Mouse (Mus musculus) heart, postnatal 25 days (tissue): ENCODE data around the gene Stk35. TPM values are rescaled to one million over a fixed set of nuclear protein-coding genes. Genes with fewer than 3 reads are reported as not detected.
"Not testable (repeated sequence)": the region's sequence is repeated elsewhere in the genome, so short reads cannot be mapped to it uniquely, and the experiment has no call there.

ENCODE experiments used
- DNase-seq: peaks from one replicate; pipeline ENCODE4 v3.0.0; 2022; ENCODE audit warnings: low spot score
- intact Hi-C: fragments of 180-260 bp; cut with DNase I; formaldehyde crosslinking; loops from one replicate; pipeline ENCODE4 v1.15.1; 2025
- total RNA-seq, 2 experiments: library from RNA; stranded (reverse); gene quantifications; 2 replicates each; pipeline ENCODE4 v1.2.3; 2021

The Stk35 gene
- total RNA-seq, 2 experiments from 2014 or later: 11.9 to 19.5 TPM

DNA sequence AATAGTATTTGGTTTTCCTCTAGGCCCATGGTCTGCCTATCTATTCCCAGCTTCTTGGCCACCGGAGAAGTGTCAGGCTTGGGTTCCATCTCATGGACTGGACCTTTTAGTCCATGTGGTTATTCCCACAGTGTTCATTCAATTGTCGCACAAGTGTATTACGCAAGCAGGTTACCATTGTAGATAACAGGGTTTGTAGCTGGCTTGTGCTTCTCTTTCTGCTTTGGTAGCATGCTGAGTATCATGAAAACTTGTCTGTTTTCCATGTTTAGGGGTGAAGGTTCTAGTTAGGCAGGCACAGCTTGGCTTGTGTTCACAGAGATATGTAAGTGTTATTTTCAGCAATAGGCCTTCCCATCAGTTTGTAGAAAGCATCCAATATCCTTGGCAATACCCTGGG lies 25.8 kb downstream of the Stk35 start:
- no peak for DNase-seq
- intact Hi-C loops: no loop called here

- DNase-seq: no peak
- intact Hi-C loops: no loop called here
Measured at GRCm38 (mm10) chr2:129832993-129833392, 32.7 kb downstream of the Stk35 start.

DNA sequence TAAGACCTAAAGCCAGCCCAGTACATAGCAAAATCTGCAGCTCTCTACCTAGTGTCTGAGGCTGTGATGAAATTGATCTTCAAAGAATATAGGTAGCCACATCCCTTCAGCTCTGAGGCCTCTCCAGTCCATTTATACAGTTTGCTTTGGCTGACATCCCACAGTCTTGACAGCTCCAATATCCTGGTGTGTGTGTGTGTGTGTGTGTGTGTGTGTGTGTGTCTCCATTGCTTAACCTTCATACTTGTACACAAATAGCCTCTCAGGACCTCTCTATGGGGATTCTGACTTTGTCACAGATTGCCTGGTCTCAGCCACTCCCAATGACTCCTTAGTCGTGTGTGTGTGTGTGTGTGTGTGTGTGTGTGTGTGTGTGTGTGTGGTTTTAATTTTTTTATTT lies 33.9 kb downstream of the Stk35 start:
- intact Hi-C loops: no loop called here
- DNase-seq: no peak

DNA sequence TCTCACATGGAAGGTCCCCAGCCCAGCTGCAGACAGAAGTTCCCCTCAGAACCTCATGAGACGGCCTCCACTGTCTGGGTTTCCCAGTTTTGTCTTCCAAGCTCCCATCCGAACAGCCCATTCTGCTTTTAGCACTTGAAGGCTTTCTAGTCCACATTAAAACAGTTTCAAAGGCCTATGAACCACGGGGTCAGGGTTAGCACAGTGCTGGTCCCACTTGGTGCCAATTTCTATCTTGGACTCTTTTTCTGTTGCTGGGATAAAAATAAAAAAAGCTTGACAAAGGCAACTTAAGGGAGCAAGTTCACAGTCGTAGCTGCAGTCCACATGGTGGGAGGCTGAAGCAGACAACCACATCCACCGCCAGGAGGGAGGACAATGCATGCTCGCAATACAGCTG lies 34.6 kb downstream of the Stk35 start:
- DNase-seq: no peak
- intact Hi-C loops: no loop called here

- intact Hi-C loops: no loop called here
Measured at GRCm38 (mm10) chr2:129836921-129837320, 36.6 kb downstream of the Stk35 start.

GRCm38 (mm10) chr2:129838321-129838720 lies 38.0 kb downstream of the Stk35 start:
- intact Hi-C loops: no loop called here
- no peak for DNase-seq

More at GRCm38 (mm10) chr2:129836921-129837320, 36.6 kb downstream of the Stk35 start:
- no peak for DNase-seq

- intact Hi-C loops: no loop called here
Measured at GRCm38 (mm10) chr2:129845826-129846225, 45.5 kb downstream of the Stk35 start.

DNA sequence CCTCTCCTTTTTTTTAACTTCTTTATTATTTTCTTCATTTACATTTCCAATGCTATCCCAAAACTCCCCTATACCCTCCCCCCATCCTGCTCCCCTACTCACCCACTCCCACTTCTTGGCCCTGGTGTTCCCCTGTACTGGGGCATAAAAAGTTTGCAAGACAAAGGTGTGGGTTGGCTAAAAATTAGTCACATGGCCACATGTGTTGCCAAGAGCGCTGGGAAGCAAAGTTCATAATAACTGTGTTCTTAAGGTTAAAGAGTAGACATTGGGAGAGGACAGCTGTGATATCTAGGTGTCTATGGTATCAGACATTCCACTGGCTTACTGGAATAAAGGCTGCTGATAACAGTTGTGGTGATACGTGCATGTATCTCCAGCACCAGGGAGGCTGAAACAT lies 46.2 kb downstream of the Stk35 start:
- DNase-seq: no peak
- intact Hi-C loops: no loop called here

More at GRCm38 (mm10) chr2:129845826-129846225, 45.5 kb downstream of the Stk35 start:
- no peak for DNase-seq

DNA sequence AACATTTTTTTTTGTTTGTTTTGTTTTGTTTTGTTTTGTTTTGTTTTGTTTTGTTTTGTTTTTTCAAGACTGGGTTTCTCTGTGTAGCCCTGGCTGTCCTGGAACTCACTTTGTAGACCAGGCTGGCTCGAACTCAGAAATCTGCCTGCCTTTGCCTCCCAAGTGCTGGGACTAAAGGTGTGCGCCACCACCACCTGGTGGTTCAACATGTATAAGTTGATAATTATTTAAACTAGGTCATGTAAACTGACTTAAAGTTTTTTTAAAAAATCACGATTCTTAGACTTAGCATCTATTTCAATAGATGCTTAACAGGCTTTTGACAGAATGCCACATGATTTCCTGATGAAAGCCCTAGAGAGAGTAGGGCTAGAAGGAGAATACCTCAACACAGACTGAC lies 48.8 kb downstream of the Stk35 start:
- intact Hi-C loops: not testable (repeated sequence)

DNA sequence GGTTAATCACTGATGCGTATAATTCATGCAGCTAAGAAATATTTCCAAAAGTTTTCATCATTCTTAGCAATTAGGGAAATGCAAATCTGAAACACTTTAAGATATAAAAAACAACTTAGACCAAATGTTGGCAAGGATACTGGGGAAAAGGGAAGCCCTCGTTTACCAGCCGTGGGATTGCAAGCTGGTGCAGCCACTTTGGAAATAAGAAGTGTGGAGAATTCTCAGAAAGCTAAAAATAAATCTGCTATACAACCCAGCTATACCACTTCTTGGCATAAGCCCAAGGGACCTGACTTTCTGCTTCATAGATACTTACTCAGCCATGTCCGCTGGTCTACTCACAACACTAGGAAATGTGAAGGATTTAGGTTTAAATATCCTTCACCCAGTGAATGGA lies 51.2 kb downstream of the Stk35 start:
- intact Hi-C loops: no loop called here
- no peak for DNase-seq

More for the DNA sequence above, 48.8 kb downstream of the Stk35 start:
- DNase-seq: not testable (repeated sequence)

DNA sequence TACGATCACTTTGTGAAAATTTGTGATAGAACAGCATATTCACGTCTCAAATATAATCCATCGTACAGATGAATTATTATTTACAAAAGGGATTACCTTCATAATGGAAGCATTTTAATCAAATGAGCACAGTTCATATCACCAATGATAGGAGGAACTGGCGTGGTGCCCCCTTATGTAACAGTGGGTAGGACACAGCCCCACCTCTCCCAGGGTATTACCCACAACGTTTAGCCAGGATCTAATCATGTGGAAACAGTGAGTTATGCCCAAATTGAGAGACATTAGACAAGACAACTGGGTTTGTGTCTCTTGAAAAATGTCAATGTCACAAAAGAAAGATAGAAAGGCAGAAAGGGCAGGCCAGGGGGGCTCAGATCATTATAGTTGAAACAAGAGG lies 62.9 kb downstream of the Stk35 start:
- intact Hi-C loops: no loop called here

GRCm38 (mm10) chr2:129864958-129865357 lies 64.6 kb downstream of the Stk35 start:
- intact Hi-C loops: no loop called here
- DNase-seq: no peak

More for the DNA sequence above, 62.9 kb downstream of the Stk35 start:
- no peak for DNase-seq

GRCm38 (mm10) chr2:129869151-129869550 lies 68.8 kb downstream of the Stk35 start:
- intact Hi-C loops: no loop called here
- DNase-seq: no peak

- DNase-seq: no peak
- intact Hi-C loops: loop anchor here (5.0 kb wide), 2 partner anchors 69 to 139 kb away; partner anchors contain the start of gene Stk35
Measured at GRCm38 (mm10) chr2:129871246-129871645, 70.9 kb downstream of the Stk35 start.

DNA sequence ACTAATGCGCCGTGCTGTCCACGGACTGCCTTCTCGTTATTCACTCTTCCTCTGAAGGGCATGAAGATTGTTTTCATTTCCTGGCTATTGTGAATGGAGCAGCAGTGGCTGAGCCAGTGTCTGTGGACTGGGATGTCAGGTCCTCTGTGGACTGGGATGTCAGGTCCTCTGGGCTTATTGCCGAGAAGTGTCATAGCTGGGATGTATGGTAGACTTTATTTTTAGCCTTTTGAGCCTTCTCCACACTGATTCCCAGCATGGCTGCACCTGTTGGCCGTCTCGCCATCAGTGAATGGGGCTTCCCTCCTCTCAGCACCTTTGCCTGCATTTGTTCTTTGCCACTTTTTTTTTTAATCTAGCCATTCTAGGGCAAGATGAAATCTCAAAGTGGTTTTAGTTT lies 71.8 kb downstream of the Stk35 start:
- DNase-seq: no peak

GRCm38 (mm10) chr2:129873489-129873888 lies 73.2 kb downstream of the Stk35 start:
- peak; percentile 39 for DNase-seq
- intact Hi-C loops: loop anchor here (1.0 to 5.0 kb wide), 4 partner anchors 71 to 371 kb away; partner anchors contain the start of gene Stk35

More for the DNA sequence above, 71.8 kb downstream of the Stk35 start:
- intact Hi-C loops: loop anchor here (2.0 to 5.0 kb wide), 3 partner anchors 70 to 369 kb away; partner anchors contain the start of gene Stk35

- no peak for DNase-seq
- intact Hi-C loops: loop anchor here (5.0 kb wide), 2 partner anchors 72 to 142 kb away; partner anchors contain the start of gene Stk35
Measured at GRCm38 (mm10) chr2:129874084-129874483, 73.8 kb downstream of the Stk35 start.

DNA sequence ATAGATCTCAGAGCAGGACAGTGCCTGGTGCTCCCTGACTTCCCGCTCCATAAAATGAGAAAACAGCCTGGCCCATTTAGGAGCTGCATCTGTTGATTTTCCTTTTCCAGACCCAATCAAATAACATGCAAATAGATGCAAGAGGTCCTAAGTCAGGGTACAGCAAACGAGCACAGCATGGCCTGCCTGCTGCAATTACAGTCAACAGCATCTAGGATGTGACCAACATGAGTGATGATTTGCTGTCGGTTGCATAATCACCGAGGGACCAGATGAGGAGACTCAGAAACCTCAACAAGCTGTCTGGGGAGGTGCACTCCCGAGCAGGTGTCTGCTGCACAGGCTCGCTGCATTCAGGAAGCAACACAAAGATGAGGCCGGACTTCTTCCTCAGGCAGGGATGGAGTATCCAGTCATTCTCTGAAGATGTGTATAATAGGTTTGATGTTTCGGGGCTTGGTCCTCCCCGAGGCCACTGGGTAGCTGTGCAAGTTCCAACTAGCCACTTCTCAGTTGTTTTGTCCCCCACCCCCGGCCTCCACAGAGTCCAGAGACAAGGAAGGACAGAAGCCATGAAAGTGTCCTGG lies 74.3 kb downstream of the Stk35 start:
- intact Hi-C loops: loop anchor here (5.0 kb wide), 2 partner anchors 72 to 142 kb away; partner anchors contain the start of gene Stk35
- DNase-seq: no peak

DNA sequence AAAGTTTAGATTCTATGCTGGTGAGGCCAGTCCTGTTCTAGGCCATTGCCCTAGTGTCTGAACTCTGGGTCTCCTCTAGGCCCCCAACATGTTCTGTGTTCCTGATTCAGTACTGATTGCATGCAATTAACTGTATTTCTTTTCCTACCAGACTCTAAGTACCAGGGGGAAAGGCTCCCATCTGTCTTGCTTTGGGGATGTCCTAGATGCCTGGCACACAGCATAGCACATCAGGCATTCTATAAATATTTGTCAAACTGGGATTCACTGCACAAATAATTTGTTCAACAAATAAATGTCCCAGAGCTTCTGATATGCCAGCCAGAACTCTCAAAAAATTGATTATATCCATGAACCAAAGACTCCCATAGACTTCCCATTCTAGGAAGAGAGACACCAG lies 76.6 kb downstream of the Stk35 start:
- intact Hi-C loops: no loop called here
- DNase-seq: no peak

GRCm38 (mm10) chr2:129879817-129880216 lies 79.5 kb downstream of the Stk35 start:
- no peak for DNase-seq
- intact Hi-C loops: loop anchor here (1.0 to 5.0 kb wide), 2 partner anchors 178 to 287 kb away; no protein-coding TSS in a partner anchor

DNA sequence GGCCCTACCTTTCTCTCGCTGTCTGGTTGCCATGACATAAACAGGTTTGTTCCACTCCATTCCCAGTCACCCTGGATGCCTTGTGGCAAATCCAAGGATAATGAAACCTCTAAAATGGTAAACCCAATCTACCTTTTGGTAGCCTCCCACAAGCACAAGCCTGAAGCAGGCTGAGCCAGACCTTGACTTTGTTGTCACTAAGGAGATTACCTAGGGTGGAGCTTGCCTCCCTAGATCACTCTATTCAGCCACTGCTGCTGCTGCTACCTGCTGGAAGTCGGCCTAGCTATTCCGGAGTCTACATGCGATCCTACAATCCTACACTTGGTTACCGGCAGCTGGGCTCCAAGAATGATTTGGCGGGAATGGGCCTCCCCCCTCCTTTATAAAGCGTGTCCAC lies 79.9 kb downstream of the Stk35 start:
- intact Hi-C loops: loop anchor here (1.0 to 5.0 kb wide), 2 partner anchors 178 to 287 kb away; no protein-coding TSS in a partner anchor
- DNase-seq: no peak
